Mouse (Mus musculus): ENCODE data around the gene Srrd. TPM values are rescaled to one million over a fixed set of nuclear protein-coding genes. Genes with fewer than 3 reads are reported as not detected.

Gene Srrd
- total and polyA plus RNA-seq, 3 experiments = 18.5 to 28.0 (median 21.3) TPM

DNA sequence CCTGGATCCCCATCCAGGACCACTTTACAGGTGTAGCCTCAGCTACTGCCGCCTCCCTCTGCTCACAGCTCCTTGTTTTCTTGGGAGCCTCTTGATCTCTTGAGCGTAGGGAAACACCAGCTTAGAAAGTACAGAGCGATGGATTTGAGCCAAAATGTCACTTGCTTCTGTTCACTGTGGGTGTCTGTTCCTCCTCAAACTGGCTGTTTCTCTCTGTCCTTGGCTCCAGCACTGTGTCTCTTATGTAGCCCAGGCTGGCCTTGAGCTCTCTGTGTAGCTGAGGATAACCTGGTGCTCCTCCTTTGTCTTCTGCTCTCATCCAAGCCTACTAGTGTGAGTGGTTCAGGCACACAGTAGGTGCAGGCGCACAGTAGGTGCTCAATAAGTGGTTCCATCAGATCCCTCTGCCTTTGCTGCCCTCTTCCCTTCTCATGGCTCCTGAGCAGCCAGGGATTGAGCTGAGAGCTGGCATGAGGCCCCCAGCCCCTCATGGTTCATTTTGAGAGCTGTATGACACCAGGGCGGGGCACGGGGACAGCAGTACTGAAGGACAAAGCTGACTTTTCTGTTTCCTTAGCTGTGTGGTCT lies 42.0 kb downstream of the Srrd start:
- no peaks in the 10 kb centered on the region for H3K27me3 ChIP-seq (ENCODE audit: insufficient read depth, low read length)
- peaks cover 74% of the 10 kb centered on the region for H3K4me1 ChIP-seq (ENCODE audit: insufficient read depth, low read depth, low read length)
- peaks cover 98% of the 10 kb centered on the region for H3K36me3 ChIP-seq (replicated peaks)
- no peak for ATAC-seq (ENCODE audit: extremely low read depth, insufficient number of reproducible peaks, low FRiP score, poor library complexity, severe bottlenecking)
- no peaks in the 10 kb centered on the region for H3K9me3 ChIP-seq (replicated peaks)
- TF ChIP-seq GATA1 (IDR thresholded peaks at IDR 0.05; ENCODE audit: borderline replicate concordance, low read length) (no peak), POLR2AphosphoS5 (IDR thresholded peaks at IDR 0.05; ENCODE audit: insufficient replicate concordance, low read depth, low read length) (no peak), CTCF (IDR thresholded peaks at IDR 0.05; ENCODE audit: low read depth, low read length) (no peak), GATA2 (IDR thresholded peaks at IDR 0.05; ENCODE audit: borderline replicate concordance, low read depth, low read length) (no peak), TAL1 (conservative IDR thresholded peaks at IDR 0.05; ENCODE audit: low read depth, low read length) (no peak)
- no peak for DNase-seq (ENCODE audit: low spot score)
- no peak overlapping the region for H3K4me3 ChIP-seq (ENCODE audit: low read depth, low read length)

DNA sequence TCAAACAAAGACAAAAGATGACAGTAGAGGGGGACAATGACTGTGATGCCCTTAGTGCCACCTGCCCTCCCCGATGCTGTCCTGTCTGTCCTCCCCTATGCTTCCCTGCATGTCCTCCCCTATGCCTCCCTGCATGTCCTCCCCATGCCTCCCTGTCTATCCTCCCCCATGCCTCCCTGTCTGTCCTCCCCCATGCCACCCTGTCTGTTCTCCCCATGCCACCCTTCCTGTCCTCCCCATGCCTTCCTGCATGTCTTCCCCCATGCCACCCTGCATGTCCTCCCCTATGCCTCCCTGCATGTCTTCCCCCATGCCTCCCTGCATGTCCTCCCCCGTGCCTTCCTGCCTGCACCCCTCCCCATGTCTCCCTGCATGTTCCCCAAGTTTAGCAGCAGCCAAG lies 42.7 kb downstream of the Srrd start:
- DNase-seq (ENCODE audit: low spot score) = no peak
- no peak for ATAC-seq (ENCODE audit: extremely low read depth, insufficient number of reproducible peaks, low FRiP score, poor library complexity, severe bottlenecking)
- Histone ChIP-seq H3K4me1 (ENCODE audit: insufficient read depth, low read depth, low read length) (peaks cover 81% of the 10 kb centered on the region), H3K27me3 (ENCODE audit: insufficient read depth, low read length) (no peaks in the 10 kb centered on the region), H3K9me3 (replicated peaks) (no peaks in the 10 kb centered on the region), H3K36me3 (replicated peaks) (peaks cover 98% of the 10 kb centered on the region), H3K4me3 (ENCODE audit: low read depth, low read length) (no peak overlapping the region)
- TF ChIP-seq TAL1 (conservative IDR thresholded peaks at IDR 0.05; ENCODE audit: low read depth, low read length) (no peak), CTCF (IDR thresholded peaks at IDR 0.05; ENCODE audit: low read depth, low read length) (no peak), GATA1 (IDR thresholded peaks at IDR 0.05; ENCODE audit: borderline replicate concordance, low read length) (no peak), GATA2 (IDR thresholded peaks at IDR 0.05; ENCODE audit: borderline replicate concordance, low read depth, low read length) (no peak), POLR2AphosphoS5 (IDR thresholded peaks at IDR 0.05; ENCODE audit: insufficient replicate concordance, low read depth, low read length) (no peak)

DNA sequence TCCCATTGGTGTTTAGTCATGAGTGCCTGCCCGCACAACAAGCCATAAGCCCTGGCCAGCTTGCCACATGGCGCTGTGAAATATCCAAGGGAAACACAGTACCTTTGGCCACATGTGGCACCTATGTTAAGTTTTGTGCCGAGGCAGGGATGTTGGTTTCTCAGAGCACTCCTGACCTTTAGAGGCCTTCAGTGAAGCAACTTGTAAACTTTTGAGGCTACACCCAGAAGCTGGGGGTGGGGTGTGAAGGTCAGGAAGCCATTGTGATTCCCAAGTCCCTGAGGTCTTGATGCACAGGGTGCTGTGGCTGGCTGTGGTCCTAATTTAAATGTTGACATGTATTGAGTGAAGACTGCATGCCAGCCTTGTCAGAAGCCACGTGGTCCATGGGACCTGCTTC lies 43.4 kb downstream of the Srrd start:
- no peaks in the 10 kb centered on the region for H3K27me3 ChIP-seq (ENCODE audit: insufficient read depth, low read length)
- no peaks in the 10 kb centered on the region for H3K9me3 ChIP-seq (replicated peaks)
- DNase-seq (ENCODE audit: low spot score) (no peak), ATAC-seq (ENCODE audit: extremely low read depth, insufficient number of reproducible peaks, low FRiP score, poor library complexity, severe bottlenecking) (no peak)
- TF ChIP-seq CTCF (IDR thresholded peaks at IDR 0.05; ENCODE audit: low read depth, low read length) (no peak), TAL1 (conservative IDR thresholded peaks at IDR 0.05; ENCODE audit: low read depth, low read length) (no peak), GATA2 (IDR thresholded peaks at IDR 0.05; ENCODE audit: borderline replicate concordance, low read depth, low read length) (no peak), POLR2AphosphoS5 (IDR thresholded peaks at IDR 0.05; ENCODE audit: insufficient replicate concordance, low read depth, low read length) (no peak), GATA1 (IDR thresholded peaks at IDR 0.05; ENCODE audit: borderline replicate concordance, low read length) (no peak)
- H3K36me3 ChIP-seq (replicated peaks) = peaks cover 98% of the 10 kb centered on the region
- H3K4me3 ChIP-seq (ENCODE audit: low read depth, low read length) = no peak overlapping the region
- H3K4me1 ChIP-seq (ENCODE audit: insufficient read depth, low read depth, low read length) = peaks cover 88% of the 10 kb centered on the region

DNA sequence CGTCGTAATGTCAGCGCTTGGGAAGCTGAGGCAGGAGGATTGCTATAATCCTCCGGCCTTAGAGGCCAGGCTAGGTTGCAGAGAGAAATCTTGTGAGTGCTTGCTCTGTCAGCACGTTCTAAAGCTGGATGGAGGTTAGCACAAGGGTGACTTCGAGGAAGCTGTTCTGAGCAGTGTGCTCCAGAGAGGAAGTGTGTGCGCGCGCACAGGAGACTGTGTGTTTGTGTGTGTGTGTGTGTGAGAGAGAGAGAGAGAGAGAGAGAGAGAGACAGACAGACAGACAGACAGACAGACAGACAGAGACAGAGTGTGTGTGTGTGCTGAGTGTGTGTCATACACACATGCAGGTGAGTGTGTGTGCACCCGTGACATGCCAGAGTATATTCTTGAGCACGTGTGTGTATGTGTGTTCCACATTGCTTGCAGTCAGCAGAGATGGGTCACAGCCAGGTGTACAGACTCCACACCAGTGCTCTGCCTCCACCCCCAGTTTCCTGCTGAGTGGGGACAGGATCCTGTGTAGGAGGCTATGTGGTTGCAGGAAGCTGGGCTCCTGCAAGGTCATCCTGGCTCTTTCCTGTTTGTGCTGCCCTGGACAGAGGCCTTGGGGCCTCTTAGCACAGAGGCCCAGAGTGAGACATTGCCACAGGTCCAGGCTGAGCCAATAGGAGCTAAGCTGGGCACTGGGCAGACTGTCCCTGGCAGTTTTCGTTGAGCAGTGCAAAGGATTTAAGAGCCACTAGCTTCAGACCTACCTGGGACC lies 44.4 kb downstream of the Srrd start:
- DNase-seq (ENCODE audit: low spot score) (no peak), ATAC-seq (ENCODE audit: extremely low read depth, insufficient number of reproducible peaks, low FRiP score, poor library complexity, severe bottlenecking) (no peak)
- peaks cover 97% of the 10 kb centered on the region for H3K4me1 ChIP-seq (ENCODE audit: insufficient read depth, low read depth, low read length)
- no peak overlapping the region for H3K4me3 ChIP-seq (ENCODE audit: low read depth, low read length)
- H3K36me3 ChIP-seq (replicated peaks) = peaks cover 95% of the 10 kb centered on the region
- H3K27me3 ChIP-seq (ENCODE audit: insufficient read depth, low read length) = no peaks in the 10 kb centered on the region
- TF ChIP-seq GATA1 (IDR thresholded peaks at IDR 0.05; ENCODE audit: borderline replicate concordance, low read length) (no peak), POLR2AphosphoS5 (IDR thresholded peaks at IDR 0.05; ENCODE audit: insufficient replicate concordance, low read depth, low read length) (no peak), TAL1 (conservative IDR thresholded peaks at IDR 0.05; ENCODE audit: low read depth, low read length) (no peak), CTCF (IDR thresholded peaks at IDR 0.05; ENCODE audit: low read depth, low read length) (no peak), GATA2 (IDR thresholded peaks at IDR 0.05; ENCODE audit: borderline replicate concordance, low read depth, low read length) (no peak)
- no peaks in the 10 kb centered on the region for H3K9me3 ChIP-seq (replicated peaks)

DNA sequence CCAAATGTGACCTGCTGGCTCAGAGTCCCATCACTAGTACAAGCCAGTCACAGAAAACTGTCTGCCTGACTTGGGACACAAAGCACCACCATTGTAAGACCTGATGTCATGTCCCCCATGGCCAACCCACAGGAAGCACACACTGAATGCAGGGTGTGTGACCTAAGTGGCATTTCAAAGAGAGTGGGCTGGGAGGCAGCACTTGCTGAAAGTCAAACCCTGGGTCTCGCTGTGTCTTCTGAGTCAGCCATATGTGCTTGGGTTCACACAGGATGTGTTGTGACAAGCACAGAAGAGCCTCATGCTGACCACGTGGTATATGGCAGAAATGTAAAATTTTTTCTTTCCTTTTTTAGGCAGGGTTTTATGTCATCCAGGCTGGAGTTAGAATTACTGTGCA lies 45.6 kb downstream of the Srrd start:
- Histone ChIP-seq H3K27me3 (ENCODE audit: insufficient read depth, low read length) (no peaks in the 10 kb centered on the region), H3K36me3 (replicated peaks) (peaks cover 95% of the 10 kb centered on the region), H3K4me3 (ENCODE audit: low read depth, low read length) (no peak overlapping the region), H3K4me1 (ENCODE audit: insufficient read depth, low read depth, low read length) (peaks cover 99% of the 10 kb centered on the region), H3K9me3 (replicated peaks) (no peaks in the 10 kb centered on the region)
- DNase-seq (ENCODE audit: low spot score) (no peak), ATAC-seq (ENCODE audit: extremely low read depth, insufficient number of reproducible peaks, low FRiP score, poor library complexity, severe bottlenecking) (no peak)
- TF ChIP-seq TAL1 (conservative IDR thresholded peaks at IDR 0.05; ENCODE audit: low read depth, low read length) = no peak

DNA sequence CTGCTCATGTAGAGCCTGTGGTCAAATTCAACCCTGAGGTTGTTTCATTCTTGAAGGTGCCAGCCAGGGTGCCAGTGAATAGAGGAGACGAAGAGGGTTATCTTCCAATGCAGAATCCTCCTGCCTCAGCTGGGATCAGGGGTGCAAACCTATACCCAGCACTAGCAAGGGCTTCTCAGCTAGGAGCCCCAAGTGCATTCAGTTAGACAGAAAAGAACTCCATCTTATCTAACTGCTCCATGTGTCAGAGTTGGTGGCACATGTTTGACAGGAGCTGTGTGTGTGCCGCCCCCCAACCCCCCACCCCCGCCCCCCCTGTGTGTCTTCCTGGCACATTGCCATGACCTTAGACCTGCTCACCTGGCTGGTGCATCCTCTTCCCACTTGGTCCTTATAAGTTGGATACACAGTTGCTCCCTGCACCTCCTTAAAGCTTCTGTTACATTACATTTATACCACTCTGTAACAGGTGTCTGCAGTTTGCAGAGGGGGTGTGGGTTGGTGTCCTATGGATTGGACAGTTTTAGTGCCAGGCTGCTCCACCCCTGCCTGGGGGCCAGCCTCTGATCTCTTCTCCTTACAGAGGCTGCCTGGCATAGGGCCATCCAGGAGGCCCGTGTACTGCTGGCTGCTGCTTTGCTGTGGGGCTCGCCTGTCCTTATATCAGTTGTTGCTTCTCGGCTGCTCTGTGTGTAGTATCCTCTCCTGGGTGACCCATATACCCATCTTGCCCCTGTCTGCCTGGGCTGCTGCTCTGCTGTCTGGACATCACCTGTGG lies 46.2 kb downstream of the Srrd start:
- Histone ChIP-seq H3K27me3 (ENCODE audit: insufficient read depth, low read length) (no peaks in the 10 kb centered on the region), H3K4me3 (ENCODE audit: low read depth, low read length) (no peak overlapping the region; the same call in 1 of the 2 replicates), H3K9me3 (replicated peaks) (no peaks in the 10 kb centered on the region), H3K36me3 (replicated peaks) (peaks cover 95% of the 10 kb centered on the region), H3K4me1 (ENCODE audit: insufficient read depth, low read depth, low read length) (peaks cover 99% of the 10 kb centered on the region)
- TF ChIP-seq POLR2AphosphoS5 (IDR thresholded peaks at IDR 0.05; ENCODE audit: insufficient replicate concordance, low read depth, low read length) (no peak), TAL1 (conservative IDR thresholded peaks at IDR 0.05; ENCODE audit: low read depth, low read length) (peak; percentile 15; the same call in 1 of the 2 replicates), GATA1 (IDR thresholded peaks at IDR 0.05; ENCODE audit: borderline replicate concordance, low read length) (no peak), CTCF (IDR thresholded peaks at IDR 0.05; ENCODE audit: low read depth, low read length) (no peak), GATA2 (IDR thresholded peaks at IDR 0.05; ENCODE audit: borderline replicate concordance, low read depth, low read length) (no peak)
- ATAC-seq (ENCODE audit: extremely low read depth, insufficient number of reproducible peaks, low FRiP score, poor library complexity, severe bottlenecking) = peak; percentile 9; the same call in 1 of the 2 replicates
- peak; percentile 54 for DNase-seq (ENCODE audit: low spot score)
